Mouse (Mus musculus): ENCODE measurements at regions not wholly inside any gene's neighbourhood (a gene's known extent, or its start where the extent isn't known, plus 50 kb on each side); places are given as distances from the start of the nearest gene placed in this dataset.

GRCm38 (mm10) chr3:140184899-140185525, 979.5 kb downstream of the Stpg2 start:
- DNase-seq (ENCODE audit: low read depth, low spot score) = no peak

GRCm38 (mm10) chr3:140205914-140206313, 1000.4 kb downstream of the Stpg2 start:
- DNase-seq (ENCODE audit: low read depth, low spot score) = no peak

- DNase-seq (ENCODE audit: low read depth, low spot score) = no peak
Measured at GRCm38 (mm10) chr3:140221478-140221877, 990.7 kb downstream of the Pdha2 start.

GRCm38 (mm10) chr3:140230712-140231111, 981.4 kb downstream of the Pdha2 start:
- DNase-seq (ENCODE audit: low read depth, low spot score) = no peak

- DNase-seq (ENCODE audit: low read depth, low spot score) = no peak
Measured at GRCm38 (mm10) chr3:140233144-140233543, 979.0 kb downstream of the Pdha2 start.

GRCm38 (mm10) chr3:140233809-140234208, 978.3 kb downstream of the Pdha2 start:
- DNase-seq (ENCODE audit: low read depth, low spot score) = no peak

- no peak for DNase-seq (ENCODE audit: low read depth, low spot score)
Measured at GRCm38 (mm10) chr3:140239276-140239675, 972.9 kb downstream of the Pdha2 start.

Measured in ZHBTc4 (cell line).